Mouse (Mus musculus) T-cell, adult 2 months (primary cell): Measurements from ENCODE around the gene Fam216a.
"Not testable (repeated sequence)": the region's sequence is repeated elsewhere in the genome, so short reads cannot be mapped to it uniquely, and the experiment has no call there.

ENCODE experiments used
- DNase-seq: peaks from one replicate; pipeline ENCODE4 v3.0.0; 2022; ENCODE audit warnings: low spot score

Fam216a gene

GRCm38 (mm10) chr5:122372192-122372769 is at the start of gene Fam216a:
Gene Fam216a (minus strand): TSS chr5:122372364.
- peak; percentile 99 for DNase-seq

GRCm38 (mm10) chr5:122421271-122422068 is 49.3 kb upstream of the Fam216a start, which contains the start of gene Anapc7:
Gene Anapc7 (plus strand): TSS chr5:122421693.
- no peak for DNase-seq

DNA sequence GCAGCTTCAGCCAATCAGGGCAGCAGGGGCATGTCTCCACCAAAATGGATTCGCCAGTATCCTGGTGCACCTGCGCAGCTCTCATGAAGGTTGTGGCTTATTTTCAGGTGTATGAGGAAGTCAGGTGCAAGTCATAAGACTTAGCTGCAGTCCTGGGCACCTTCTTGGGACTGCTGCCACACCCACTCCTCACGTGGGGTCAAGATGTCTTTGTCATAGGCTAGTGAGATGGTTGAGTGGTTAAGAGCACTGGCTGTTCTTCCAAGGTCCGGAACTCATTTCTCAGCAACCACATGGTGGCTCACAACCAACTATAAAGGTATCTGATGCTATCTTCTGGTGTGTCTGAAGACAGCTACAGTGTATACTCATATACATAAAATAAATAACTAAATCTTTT is 48.5 kb upstream of the Fam216a start:
- DNase-seq: not testable (repeated sequence)

GRCm38 (mm10) chr5:122415465-122415864 is 43.3 kb upstream of the Fam216a start:
- DNase-seq: no peak

DNA sequence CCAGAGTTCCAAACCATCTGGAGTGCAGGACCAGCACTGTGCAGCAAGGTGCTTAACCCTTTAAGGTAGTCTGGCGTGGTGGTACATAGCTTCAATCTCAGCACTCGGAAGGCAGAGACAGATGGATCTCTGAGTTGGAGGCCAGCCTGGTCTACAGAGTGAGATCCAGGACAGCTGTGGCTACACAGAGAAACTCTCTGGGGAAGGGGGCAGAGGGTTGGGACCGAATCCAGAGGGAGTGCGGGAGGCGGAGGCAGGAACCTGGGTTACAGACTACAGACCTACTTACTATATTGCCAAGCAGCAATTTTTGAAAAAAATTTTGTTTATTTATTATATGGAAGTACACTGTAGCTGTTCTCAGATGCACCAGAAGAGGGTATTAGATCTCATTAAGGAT is 42.2 kb upstream of the Fam216a start:
- DNase-seq: no peak

GRCm38 (mm10) chr5:122412826-122413225 is 40.7 kb upstream of the Fam216a start:
- DNase-seq: no peak

DNA sequence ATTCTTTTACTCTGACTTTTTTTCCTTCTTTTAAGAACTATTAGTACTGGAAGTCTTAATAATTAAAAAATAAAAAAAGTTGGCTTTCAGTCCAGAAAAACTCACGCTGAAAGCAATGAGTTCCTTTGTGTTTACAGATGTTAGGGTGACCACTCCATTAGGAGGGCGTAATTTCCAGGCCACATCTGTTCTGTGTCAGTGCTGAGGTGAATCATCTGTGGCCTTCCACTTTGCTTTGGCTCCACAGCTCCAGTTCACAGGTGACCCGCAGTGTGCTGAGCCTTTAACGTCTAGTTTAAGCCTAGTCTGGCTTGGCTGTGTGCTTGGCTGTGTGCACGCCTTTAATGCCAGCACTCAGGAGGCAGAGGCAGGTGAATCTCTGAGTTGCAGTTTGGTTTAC is 39.7 kb upstream of the Fam216a start:
- no peak for DNase-seq

- DNase-seq: no peak
These were observed 37.8 kb upstream of the Fam216a start for GRCm38 (mm10) chr5:122409692-122410645.

- no peak for DNase-seq
These were observed 33.4 kb upstream of the Fam216a start for GRCm38 (mm10) chr5:122405537-122405936.

- DNase-seq: no peak
These were observed 31.2 kb upstream of the Fam216a start for GRCm38 (mm10) chr5:122403362-122403761.

GRCm38 (mm10) chr5:122402772-122403171 is 30.6 kb upstream of the Fam216a start:
- no peak for DNase-seq

DNA sequence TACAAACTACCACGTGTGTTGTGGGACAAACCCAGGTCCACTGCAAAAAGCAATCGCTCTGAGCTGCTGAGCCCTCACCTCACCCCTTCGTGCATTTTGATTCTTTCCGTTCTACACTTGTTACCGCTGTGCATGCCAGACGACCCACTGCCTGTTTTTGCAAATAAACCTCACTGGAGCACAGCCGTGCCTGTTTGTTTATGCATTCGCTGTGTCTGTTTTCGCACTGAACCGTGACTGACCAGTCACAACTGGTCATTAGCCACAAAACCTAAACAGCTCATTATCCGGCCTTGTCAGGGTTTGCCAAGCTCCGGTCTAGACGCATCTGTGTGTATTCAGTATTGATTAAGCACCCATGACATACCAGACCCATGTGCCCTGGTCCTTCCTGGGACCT is 30.0 kb upstream of the Fam216a start:
- DNase-seq: no peak

- DNase-seq: peak; percentile 66
These were observed 29.1 kb upstream of the Fam216a start for GRCm38 (mm10) chr5:122401303-122401640.

- no peak for DNase-seq
These were observed 28.6 kb upstream of the Fam216a start for GRCm38 (mm10) chr5:122400628-122401302.

- no peak for DNase-seq
These were observed 27.7 kb upstream of the Fam216a start for GRCm38 (mm10) chr5:122399871-122400270.

DNA sequence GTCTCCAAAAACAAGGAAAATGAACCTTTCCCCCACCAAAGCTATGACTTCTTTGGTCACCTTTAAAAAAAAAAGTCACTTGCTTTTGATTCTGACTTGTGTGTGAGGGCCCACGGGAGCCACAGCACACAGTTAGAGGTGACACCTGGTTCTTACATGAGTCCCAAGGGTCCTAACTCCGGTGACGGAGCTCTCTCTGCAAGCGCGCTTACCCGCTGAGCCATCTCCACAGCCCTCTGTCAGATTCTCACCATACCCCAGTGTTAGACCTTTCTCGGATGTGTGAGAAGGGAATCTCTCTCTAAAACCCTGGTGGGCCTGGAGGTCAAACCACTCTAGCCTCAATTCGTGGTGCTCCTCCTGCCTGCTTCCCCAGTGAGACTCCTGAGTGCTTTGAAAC is 25.3 kb upstream of the Fam216a start:
- no peak for DNase-seq

GRCm38 (mm10) chr5:122396791-122397190 is 24.6 kb upstream of the Fam216a start:
- DNase-seq: no peak

- DNase-seq: peak; percentile 77
These were observed 21.7 kb upstream of the Fam216a start for GRCm38 (mm10) chr5:122393887-122394286.

- DNase-seq: peak; percentile 15
These were observed 20.3 kb upstream of the Fam216a start for GRCm38 (mm10) chr5:122392227-122393004.

GRCm38 (mm10) chr5:122391786-122392180 is 19.6 kb upstream of the Fam216a start, which contains the start of gene Arpc3:
Gene Arpc3 (plus strand): TSS chr5:122391878.
- DNase-seq: peak; percentile 92

DNA sequence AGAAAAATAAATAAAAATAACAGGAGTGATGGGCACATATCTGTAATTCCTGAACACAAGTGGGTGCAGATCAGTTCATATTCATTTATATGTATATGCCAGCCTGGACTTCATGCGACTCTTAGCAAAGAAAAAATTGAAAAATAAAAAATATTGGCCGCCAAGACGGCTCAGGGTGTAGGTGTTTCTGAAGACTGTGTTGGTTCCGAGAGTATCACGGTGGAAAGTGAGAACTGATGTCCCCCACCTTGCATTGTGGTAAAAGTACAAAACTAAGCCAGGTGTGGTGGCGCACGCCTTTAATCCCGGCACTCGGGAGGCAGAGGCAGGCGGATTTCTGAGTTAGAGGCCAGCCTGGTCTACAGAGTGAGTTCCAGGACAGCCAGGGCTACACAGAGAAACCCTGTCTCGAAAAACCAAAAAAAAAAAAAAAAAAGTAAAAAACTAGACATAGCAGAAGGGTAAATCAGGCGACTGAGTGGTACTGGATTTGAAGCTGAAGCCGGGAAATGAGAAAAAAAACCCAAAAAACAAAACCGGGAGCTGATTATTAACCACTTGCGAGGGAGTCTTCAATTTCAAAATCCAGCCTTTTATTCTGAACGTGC is 19.1 kb upstream of the Fam216a start:
- DNase-seq: no peak
